Mouse (Mus musculus) ES-E14 (cell line): Measurements from ENCODE around the gene Nxph4. TPM values are rescaled to one million over a fixed set of nuclear protein-coding genes. Genes with fewer than 3 reads are reported as not detected.

ENCODE experiments used
- DNase-seq: peaks from one replicate; pipeline ENCODE4 v3.0.0-alpha.2; 2013; ENCODE audit warnings: low read depth, low spot score
- H3K27ac ChIP-seq: 2 replicates; pipeline ENCODE4 v1.5.1; 2012; ENCODE audit warnings: low read depth, mild to moderate bottlenecking, low read length, moderate library complexity, mixed read lengths; ENCODE audit not compliant: poor library complexity, insufficient read depth, severe bottlenecking
- H3K36me3 ChIP-seq: 2 replicates; pipeline ENCODE4 v1.6.1; 2012; ENCODE audit warnings: mild to moderate bottlenecking, low read length, moderate library complexity, mixed read lengths; ENCODE audit not compliant: control insufficient read depth, poor library complexity, insufficient read depth, severe bottlenecking
- H3K4me1 ChIP-seq, 2 experiments: fragments of 150-350 bp in 1 of 2; sonication (generic) in 1 of 2; 2 replicates each; pipeline ENCODE4 v1.6.1; 2012; ENCODE audit warnings: low read length in 2 of 2, mild to moderate bottlenecking in 1 of 2, mixed read lengths in 1 of 2; ENCODE audit not compliant: control insufficient read depth in 2 of 2, insufficient read depth in 2 of 2, poor library complexity in 1 of 2
- H3K4me3 ChIP-seq, 2 experiments: fragments of 150-350 bp in 1 of 2; sonication (generic) in 1 of 2; 2 replicates each; pipeline ENCODE4 v1.5.1; 2012; ENCODE audit warnings: low read length in 2 of 2, low read depth in 1 of 2, mild to moderate bottlenecking in 1 of 2, mixed read lengths in 1 of 2; ENCODE audit not compliant: insufficient read depth in 1 of 2, poor library complexity in 1 of 2, severe bottlenecking in 1 of 2
- H3K9ac ChIP-seq: 2 replicates; pipeline ENCODE4 v1.6.1; 2012; ENCODE audit warnings: low read depth, mild to moderate bottlenecking, low read length, mixed read lengths; ENCODE audit not compliant: poor library complexity, insufficient read depth, severe bottlenecking
- H3K9me3 ChIP-seq: fragments of 150-350 bp; sonication (generic); 2 replicates; pipeline ENCODE4 v1.6.1; 2012; ENCODE audit warnings: low read depth, mild to moderate bottlenecking, low read length; ENCODE audit not compliant: control insufficient read depth, insufficient read depth
- CHD2 ChIP-seq: IDR thresholded peaks from 2 replicates; pipeline ENCODE4 v1.6.1; 2014; ENCODE audit warnings: mild to moderate bottlenecking, low read depth, low read length, inconsistent platforms
- HCFC1 ChIP-seq: IDR thresholded peaks from 2 replicates; pipeline ENCODE4 v1.6.1; 2012; ENCODE audit warnings: low read length, inconsistent platforms, borderline replicate concordance; ENCODE audit not compliant: insufficient read depth
- MAFK ChIP-seq: IDR thresholded peaks from 2 replicates; pipeline ENCODE4 v1.6.1; 2014; ENCODE audit warnings: mild to moderate bottlenecking, low read depth, low read length, inconsistent platforms; ENCODE audit not compliant: insufficient read depth
- ZC3H11A ChIP-seq: IDR thresholded peaks from 2 replicates; pipeline ENCODE4 v1.6.1; 2012; ENCODE audit warnings: low read depth, mild to moderate bottlenecking, inconsistent platforms, low read length, borderline replicate concordance
- ZNF384 ChIP-seq: IDR thresholded peaks from 2 replicates; pipeline ENCODE4 v1.6.1; 2012; ENCODE audit warnings: low read depth, low read length, inconsistent platforms
- in situ Hi-C, 2 experiments: fragments of 600-800 bp; cut with MboI; formaldehyde crosslinking; loops; one replicate each; pipeline ENCODE4 v1.15.1; 2025; ENCODE audit warnings: low sequenced_read_pairs in 2 of 2, inconsistent platforms in 1 of 2; ENCODE audit not compliant: unreplicated experiment in 2 of 2
- total RNA-seq: library from RNA; depleted of rRNA; stranded (reverse); fragments of 300-350 nt; gene quantifications from 2 replicates; pipeline ENCODE4 v1.2.3, GENCODE M21; 2012

The Nxph4 gene
- total RNA-seq, 1 experiment = 0.76 TPM

DNA sequence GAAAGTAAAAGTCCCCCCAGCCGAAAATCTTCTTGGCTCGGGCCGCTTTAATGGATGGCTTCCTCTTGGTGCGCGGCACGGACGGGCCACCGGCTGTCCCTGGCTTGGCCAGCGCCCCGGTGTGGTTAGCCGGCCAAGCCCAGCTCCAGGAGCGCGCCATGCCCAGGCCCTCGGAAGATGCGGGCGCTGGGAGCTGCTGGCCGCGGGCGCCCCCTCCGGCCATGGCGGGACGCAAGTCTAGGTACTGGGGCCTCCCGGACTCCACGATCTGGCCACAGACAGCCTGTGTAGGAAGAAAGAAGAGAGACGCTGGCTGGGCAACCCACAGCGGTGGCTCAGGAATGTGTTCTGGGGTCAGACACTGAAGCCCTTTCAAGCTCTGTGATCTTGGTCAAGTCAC is 7.7 kb downstream of the Nxph4 start:
- no peak for DNase-seq
- in situ Hi-C loops = no loop called here
- no peak overlapping the region for H3K27ac ChIP-seq
- no peaks in the 10 kb centered on the region for H3K36me3 ChIP-seq
- peaks cover 0 to 17% of the 10 kb centered on the region in 2 experiments; a peak in 2 of 4 replicates for H3K4me1 ChIP-seq
- no peak for TF ChIP-seq ZC3H11A
- no peak for TF ChIP-seq MAFK
- no peak for TF ChIP-seq CHD2
- no peak for TF ChIP-seq ZNF384
- peak overlapping the region; percentile 45 to 58 for H3K4me3 ChIP-seq
- H3K9ac ChIP-seq = peak overlapping the region; percentile 51
- no peaks in the 10 kb centered on the region for H3K9me3 ChIP-seq

- in situ Hi-C loops = no loop called here
- Histone ChIP-seq H3K4me3 (peak overlapping the region; percentile 45 to 58), H3K27ac (no peak overlapping the region), H3K9ac (peak overlapping the region; percentile 51), H3K4me1 (peaks cover 3 to 13% of the 10 kb centered on the region in 2 experiments; a peak in 3 of 4 replicates), H3K9me3 (no peaks in the 10 kb centered on the region), H3K36me3 (no peaks in the 10 kb centered on the region)
- no peak for DNase-seq
- TF ChIP-seq ZNF384 (no peak), MAFK (no peak), CHD2 (no peak), HCFC1 (no peak), ZC3H11A (no peak)
These were observed 8.3 kb downstream of the Nxph4 start for GRCm38 (mm10) chr10:127526048-127526447.

- in situ Hi-C loops = no loop called here
- H3K4me1 ChIP-seq = peaks cover 5 to 23% of the 10 kb centered on the region in 2 experiments; a peak in 2 of 4 replicates
- H3K4me3 ChIP-seq = peak overlapping the region; percentile 18 to 43; a peak in 2 of 4 replicates
- no peak overlapping the region for H3K27ac ChIP-seq
- TF ChIP-seq HCFC1 (no peak), ZNF384 (no peak), ZC3H11A (no peak), MAFK (no peak), CHD2 (no peak)
- no peak for DNase-seq
- H3K9me3 ChIP-seq = no peaks in the 10 kb centered on the region
- peaks cover 11% of the 10 kb centered on the region; the same call in 1 of the 2 replicates for H3K36me3 ChIP-seq
- H3K9ac ChIP-seq = no peak overlapping the region
These were observed 9.6 kb downstream of the Nxph4 start for GRCm38 (mm10) chr10:127524646-127525255.

DNA sequence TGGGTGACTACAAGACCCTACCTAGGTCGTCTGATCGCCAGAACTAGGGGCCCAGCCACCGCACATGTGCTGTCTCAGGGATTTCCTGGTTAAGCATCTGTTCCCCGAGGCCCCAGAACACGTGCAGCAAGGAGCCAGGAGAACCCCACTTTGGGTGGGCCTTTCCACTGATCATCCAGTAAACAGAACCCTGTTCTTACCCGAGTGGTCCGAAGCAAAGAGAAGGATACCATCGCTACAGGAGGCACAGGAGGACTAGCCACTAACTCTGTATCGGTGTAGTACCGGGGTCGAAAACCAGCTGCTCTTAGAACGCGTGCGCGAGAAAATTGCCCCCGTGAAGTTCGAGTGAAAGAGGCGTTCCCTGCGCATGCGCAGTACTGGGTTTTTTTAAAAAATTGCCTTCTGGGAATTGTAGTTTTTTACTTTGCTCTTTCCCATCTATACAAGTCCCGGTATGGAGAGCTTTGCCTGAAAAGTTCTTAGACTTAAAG is 12.2 kb downstream of the Nxph4 start, which contains the start of gene Shmt2:
Gene Shmt2 (minus strand): TSS at position 357 of the 494 bp plus-strand sequence.
- no peak; the same call in 1 of the 2 replicates for TF ChIP-seq CHD2
- TF ChIP-seq HCFC1 = peak; percentile 96
- peak; percentile 81 for TF ChIP-seq ZNF384
- in situ Hi-C loops = no loop called here
- Histone ChIP-seq H3K4me3 (peak within 1 kb of the TSS; percentile 58 to 94), H3K9ac (peak within 1 kb of the TSS; percentile 97), H3K27ac (peak within 1 kb of the TSS; percentile 42; the same call in 1 of the 2 replicates), H3K9me3 (no peaks in the 10 kb centered on the region), H3K36me3 (peaks cover 37% of the 10 kb centered on the region), H3K4me1 (peaks cover 7 to 40% of the 10 kb centered on the region in 2 experiments; a peak in 3 of 4 replicates)
- peak; percentile 96 for DNase-seq
